In the genomic region with DNA sequence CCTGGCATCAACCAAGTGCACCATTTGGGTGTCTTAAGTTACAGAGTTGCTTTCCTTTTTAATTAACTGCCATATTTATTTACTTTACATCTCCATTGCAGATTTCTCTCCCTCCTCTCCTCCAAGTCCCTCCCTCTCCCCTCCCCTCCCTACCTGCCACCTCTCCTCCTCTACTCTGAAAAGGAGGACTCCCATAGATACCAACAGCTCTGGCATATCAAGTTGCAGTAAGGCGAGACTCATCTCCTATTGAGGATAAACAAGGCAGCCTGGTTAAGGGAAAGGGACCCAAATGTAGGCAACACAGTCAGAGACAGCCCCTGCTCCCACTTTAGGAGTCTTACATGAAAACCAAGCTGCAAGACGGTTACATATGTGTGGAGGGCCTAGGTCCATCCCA, we compare ENCODE assay signal across 33 mouse cellular contexts.
"Had no signal": no experiment of that assay in that cellular context is flagged by ENCODE, and none has a peak within 500 bp of the region (broad histone marks: within the 10 kb centered on the region; RNA-seq: fewer than 3 reads in every experiment).

No protein-coding gene starts in this region.

- H3K4me1 ChIP-seq: limb, embryonic 10.5 days; limb, embryonic 12.5 days; limb, embryonic 13.5 days; limb, embryonic 15.5 days; liver, embryonic 12.5 days; liver, embryonic 13.5 days; liver, embryonic 15.5 days; lung, embryonic 15.5 days; megakaryocyte, embryonic 14.5 days had no signal

- DNase-seq: left cerebral cortex, postnatal 4 days; liver; liver, embryonic 13.5 days; liver, postnatal 0 days; lung, adult 18-20 months; lung, adult 2 months; lung, embryonic 14.5 days; lung, postnatal 10 days; lung, postnatal 14 days; lung, postnatal 36 days; lung, postnatal 4 days; midbrain, embryonic 14.5 days had no signal

- H3K4me3 ChIP-seq: limb, embryonic 10.5 days; limb, embryonic 12.5 days; limb, embryonic 13.5 days; limb, embryonic 15.5 days; liver, embryonic 12.5 days; liver, embryonic 13.5 days; liver, embryonic 15.5 days; lung, embryonic 15.5 days; megakaryocyte, embryonic 14.5 days; midbrain, embryonic 10.5 days; midbrain, embryonic 12.5 days; midbrain, embryonic 13.5 days; midbrain, embryonic 15.5 days; myocyte; neural tube, embryonic 12.5 days; neural tube, embryonic 13.5 days had no signal

- H3K36me3 ChIP-seq: limb, embryonic 10.5 days; limb, embryonic 12.5 days; limb, embryonic 13.5 days; limb, embryonic 15.5 days; liver, embryonic 12.5 days; liver, embryonic 13.5 days; liver, embryonic 15.5 days; lung, embryonic 15.5 days; midbrain, embryonic 10.5 days; midbrain, embryonic 12.5 days; midbrain, embryonic 13.5 days; midbrain, embryonic 15.5 days; neural tube, embryonic 12.5 days; neural tube, embryonic 13.5 days had no signal

- ATAC-seq: liver, embryonic 12.5 days; liver, postnatal 0 days; lung, postnatal 0 days; midbrain, embryonic 13.5 days; midbrain, embryonic 15.5 days; midbrain, embryonic 16.5 days had no signal

- H3K9ac ChIP-seq: limb, embryonic 12.5 days; limb, embryonic 13.5 days; limb, embryonic 15.5 days; liver, embryonic 12.5 days; liver, embryonic 13.5 days; liver, embryonic 14.5 days; liver, embryonic 15.5 days; liver, postnatal 0 days; lung, embryonic 14.5 days; lung, embryonic 15.5 days; midbrain, embryonic 12.5 days; midbrain, embryonic 13.5 days; midbrain, embryonic 15.5 days; neural tube, embryonic 12.5 days; neural tube, embryonic 13.5 days had no signal

- H3K27ac ChIP-seq: limb, embryonic 10.5 days; limb, embryonic 12.5 days; limb, embryonic 13.5 days; limb, embryonic 15.5 days; liver, embryonic 12.5 days; liver, embryonic 13.5 days; liver, embryonic 14.5 days; liver, embryonic 15.5 days; lung, embryonic 15.5 days; macrophage; midbrain, embryonic 10.5 days; midbrain, embryonic 12.5 days; midbrain, embryonic 13.5 days; midbrain, embryonic 15.5 days; neural tube, embryonic 12.5 days; neural tube, embryonic 13.5 days had no signal

- H3K9me3 ChIP-seq: limb, embryonic 10.5 days; limb, embryonic 12.5 days; limb, embryonic 15.5 days; liver, embryonic 13.5 days; liver, embryonic 15.5 days; lung, embryonic 15.5 days; midbrain, embryonic 13.5 days; neural tube, embryonic 12.5 days; neural tube, embryonic 13.5 days had no signal

- H3K27me3 ChIP-seq: limb, embryonic 12.5 days; limb, embryonic 13.5 days; limb, embryonic 15.5 days; liver, embryonic 12.5 days; liver, embryonic 13.5 days; liver, embryonic 15.5 days; lung, embryonic 15.5 days; megakaryocyte, embryonic 14.5 days; midbrain, embryonic 13.5 days; midbrain, embryonic 15.5 days; neural tube, embryonic 12.5 days; neural tube, embryonic 13.5 days had no signal

- H3K4me2 ChIP-seq: limb, embryonic 12.5 days; limb, embryonic 13.5 days; limb, embryonic 15.5 days; liver, embryonic 11.5 days; liver, embryonic 12.5 days; liver, embryonic 13.5 days; liver, embryonic 15.5 days; lung, embryonic 14.5 days; lung, embryonic 15.5 days; midbrain, embryonic 11.5 days; midbrain, embryonic 12.5 days; midbrain, embryonic 13.5 days; midbrain, embryonic 15.5 days; neural tube, embryonic 12.5 days; neural tube, embryonic 13.5 days had no signal
